Mouse (Mus musculus): ENCODE measurements around the gene Fut7. TPM values are rescaled to one million over a fixed set of nuclear protein-coding genes. Genes with fewer than 3 reads are reported as not detected.

Gene Fut7
- polyA plus RNA-seq, 1 experiment: not detected

DNA sequence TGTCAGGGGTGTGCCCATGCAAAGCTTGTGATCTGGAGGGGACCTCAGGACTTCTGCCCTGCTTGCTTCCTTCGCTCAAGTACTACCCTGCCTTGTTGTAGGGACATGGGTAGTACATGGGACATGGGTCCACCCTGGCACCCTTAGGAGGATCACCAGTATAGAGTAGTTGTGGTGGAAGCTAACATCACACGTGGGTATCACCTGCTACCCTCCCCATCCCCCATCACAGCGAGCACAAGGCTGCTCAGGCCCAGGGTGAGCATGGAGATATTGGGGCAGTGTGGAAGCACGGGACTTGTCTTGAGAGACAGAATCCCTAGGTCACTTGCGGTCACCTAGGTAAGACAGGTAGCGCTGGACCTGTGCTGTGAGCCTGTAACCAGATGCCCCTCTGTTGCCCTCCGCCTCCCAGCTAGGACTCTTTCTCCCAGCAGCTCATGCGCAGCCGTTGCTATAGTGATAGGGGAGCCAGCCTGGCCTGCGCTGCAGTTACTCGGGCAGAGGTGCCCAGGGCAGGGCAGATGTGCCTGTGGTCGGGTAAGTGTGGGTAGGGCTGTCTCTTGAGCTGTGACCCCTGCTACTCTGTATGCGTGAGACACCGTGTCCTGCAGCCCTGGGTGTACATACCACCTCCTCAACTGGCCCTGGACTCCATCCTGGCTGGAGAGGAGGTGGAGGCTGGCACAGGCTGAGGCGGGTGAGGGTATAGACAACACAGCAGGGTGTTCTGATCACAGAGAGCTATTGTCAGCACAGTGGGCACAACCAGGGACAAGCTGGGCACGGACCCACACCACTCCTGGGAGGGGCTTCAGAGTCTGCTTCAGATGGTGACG lies 7.5 kb downstream of the Fut7 start:
- peaks cover 36% of the 10 kb centered on the region for H3K4me1 ChIP-seq (ENCODE audit: control insufficient read depth, insufficient read depth, low read length)
- H3K27ac ChIP-seq (ENCODE audit: insufficient read depth, low read depth, low read length): no peak overlapping the region
- no peak for TF ChIP-seq CTCF (IDR thresholded peaks at IDR 0.05; ENCODE audit: insufficient read depth, low read depth, low read length)
- no peak for TF ChIP-seq POLR2A (IDR thresholded peaks at IDR 0.05; ENCODE audit: insufficient read depth, low read depth, low read length)
- WGBS: 48% methylated on average over 17 of the region's 17 CpGs
- H3K4me3 ChIP-seq (ENCODE audit: insufficient read depth, low read depth, low read length): peak overlapping the region; percentile 14; the same call in 1 of the 2 replicates

DNA sequence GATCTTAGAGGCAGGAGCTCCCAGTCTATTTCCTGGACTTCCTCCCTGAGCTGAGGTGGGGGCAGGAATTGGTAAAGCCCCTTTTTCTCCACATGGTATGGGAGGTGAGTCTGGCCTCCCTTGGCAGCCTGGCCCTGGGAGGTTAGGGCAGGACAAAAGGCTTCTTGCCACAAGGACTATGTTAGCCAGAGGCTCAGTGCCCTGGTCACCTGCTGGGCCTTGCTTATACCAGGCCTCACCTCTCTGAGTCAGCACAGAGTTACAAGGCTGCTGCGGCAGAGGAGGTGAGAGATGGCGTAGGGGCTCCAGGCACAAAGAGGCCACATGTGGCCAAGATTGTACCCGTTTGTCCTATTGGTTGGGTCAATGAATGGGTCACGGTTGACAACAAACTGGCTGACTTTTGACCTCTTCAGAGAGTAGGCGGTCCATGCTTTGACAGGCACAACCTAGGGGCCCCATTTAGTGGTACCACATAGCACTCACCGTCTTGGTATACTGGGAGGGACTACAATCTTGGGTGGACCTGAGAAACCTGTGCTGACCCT lies 8.3 kb downstream of the Fut7 start:
- no peak overlapping the region for H3K4me3 ChIP-seq (ENCODE audit: insufficient read depth, low read depth, low read length)
- H3K27ac ChIP-seq (ENCODE audit: insufficient read depth, low read depth, low read length): no peak overlapping the region

DNA sequence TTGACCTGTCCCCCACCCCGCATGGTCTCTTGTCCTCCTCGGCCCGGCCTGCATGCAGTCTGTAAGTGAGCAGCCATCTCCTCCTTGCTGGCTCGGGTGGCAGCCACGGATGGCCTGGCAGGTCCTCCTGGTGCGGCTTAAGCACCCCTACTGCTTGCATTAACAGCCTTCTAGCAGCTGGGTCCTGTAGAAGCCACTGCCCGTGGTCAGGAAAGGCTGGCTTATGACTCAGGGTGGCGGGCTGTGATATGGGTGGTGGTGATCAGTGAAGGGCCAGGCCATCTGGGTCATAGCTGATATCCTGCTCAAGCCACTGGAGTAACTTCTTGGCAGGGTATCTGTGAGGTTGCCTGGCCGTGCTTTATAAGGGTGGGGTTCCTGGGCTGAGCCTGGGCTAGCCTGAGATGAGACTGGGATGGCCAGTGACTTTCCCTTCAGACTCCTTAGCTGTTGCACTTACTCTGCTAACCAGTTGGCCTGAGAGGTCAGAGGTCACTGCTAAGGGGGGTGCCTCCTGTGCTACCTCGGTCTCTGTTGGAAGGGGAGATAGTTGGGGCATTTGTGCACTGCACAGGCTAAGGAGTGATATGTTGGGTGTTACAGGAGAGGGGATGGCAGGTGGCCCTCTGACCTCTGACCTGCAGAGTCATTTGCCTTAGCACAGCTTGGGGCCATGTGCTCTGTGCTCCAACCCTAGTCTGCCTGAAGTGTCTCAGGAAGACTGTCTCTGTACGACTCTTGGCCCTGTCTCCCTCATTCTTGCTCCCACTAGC lies 9.4 kb downstream of the Fut7 start:
- no peak for TF ChIP-seq CTCF (IDR thresholded peaks at IDR 0.05; ENCODE audit: insufficient read depth, low read depth, low read length)
- TF ChIP-seq POLR2A (IDR thresholded peaks at IDR 0.05; ENCODE audit: insufficient read depth, low read depth, low read length): no peak
- H3K4me1 ChIP-seq (ENCODE audit: control insufficient read depth, insufficient read depth, low read length): peaks cover 33% of the 10 kb centered on the region
- 86% methylated on average over 11 of the region's 11 CpGs for WGBS
- no peak overlapping the region for H3K27ac ChIP-seq (ENCODE audit: insufficient read depth, low read depth, low read length)
- H3K4me3 ChIP-seq (ENCODE audit: insufficient read depth, low read depth, low read length): no peak overlapping the region

More for the DNA sequence above, 8.3 kb downstream of the Fut7 start:
- 70% methylated on average over 6 of the region's 6 CpGs for WGBS
- H3K4me1 ChIP-seq (ENCODE audit: control insufficient read depth, insufficient read depth, low read length): peaks cover 36% of the 10 kb centered on the region
- TF ChIP-seq CTCF (IDR thresholded peaks at IDR 0.05; ENCODE audit: insufficient read depth, low read depth, low read length): no peak

DNA sequence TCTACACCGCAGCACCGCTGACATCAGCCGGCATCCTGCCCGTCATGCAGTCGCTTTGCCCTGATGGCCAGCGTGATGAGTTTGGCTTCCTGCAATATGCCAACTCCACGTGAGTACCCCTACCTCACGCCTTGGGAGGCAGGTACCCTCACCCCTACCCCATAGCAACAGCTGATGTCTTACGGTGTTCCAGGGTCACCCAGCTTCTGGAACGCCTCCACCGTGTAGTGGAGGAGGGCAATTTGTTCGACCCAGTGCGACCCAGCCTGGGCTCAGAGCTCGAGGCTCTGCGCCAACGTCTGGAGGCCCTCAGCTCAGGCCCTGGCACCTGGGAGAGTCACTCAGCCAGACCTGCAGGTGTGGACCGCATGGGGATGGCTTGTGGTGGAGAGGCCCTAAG lies 10.0 kb downstream of the Fut7 start:
- H3K4me3 ChIP-seq (ENCODE audit: insufficient read depth, low read depth, low read length): no peak overlapping the region
- WGBS: 90% methylated on average over 17 of the region's 17 CpGs
- TF ChIP-seq CTCF (IDR thresholded peaks at IDR 0.05; ENCODE audit: insufficient read depth, low read depth, low read length) (no peak), POLR2A (IDR thresholded peaks at IDR 0.05; ENCODE audit: insufficient read depth, low read depth, low read length) (no peak)
- H3K27ac ChIP-seq (ENCODE audit: insufficient read depth, low read depth, low read length): no peak overlapping the region
- H3K4me1 ChIP-seq (ENCODE audit: control insufficient read depth, insufficient read depth, low read length): peaks cover 33% of the 10 kb centered on the region

DNA sequence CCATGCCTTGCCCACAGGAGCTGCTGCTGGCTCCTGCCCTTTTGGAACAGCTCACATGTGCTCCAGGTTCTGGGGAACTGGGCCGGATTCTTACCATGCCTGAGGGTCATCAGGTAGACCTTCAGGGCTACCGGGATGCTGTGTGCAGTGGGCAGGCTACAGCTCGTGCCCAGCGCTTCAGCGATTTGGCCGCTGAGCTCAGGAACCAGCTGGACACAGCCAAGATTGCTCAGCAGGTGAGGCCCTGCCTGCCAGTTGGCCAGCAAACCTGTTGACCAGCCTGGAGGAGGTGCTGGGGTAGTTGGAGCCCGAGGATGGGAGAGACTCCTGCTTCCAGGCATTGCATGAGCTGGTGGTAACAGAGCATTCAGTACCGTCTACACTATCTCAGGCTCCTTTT lies 11.2 kb downstream of the Fut7 start:
- WGBS: 90% methylated on average over 8 of the region's 8 CpGs
- Histone ChIP-seq H3K27ac (ENCODE audit: insufficient read depth, low read depth, low read length) (no peak overlapping the region), H3K4me3 (ENCODE audit: insufficient read depth, low read depth, low read length) (no peak overlapping the region), H3K4me1 (ENCODE audit: control insufficient read depth, insufficient read depth, low read length) (peaks cover 31% of the 10 kb centered on the region)
- TF ChIP-seq CTCF (IDR thresholded peaks at IDR 0.05; ENCODE audit: insufficient read depth, low read depth, low read length) (no peak), POLR2A (IDR thresholded peaks at IDR 0.05; ENCODE audit: insufficient read depth, low read depth, low read length) (no peak)

DNA sequence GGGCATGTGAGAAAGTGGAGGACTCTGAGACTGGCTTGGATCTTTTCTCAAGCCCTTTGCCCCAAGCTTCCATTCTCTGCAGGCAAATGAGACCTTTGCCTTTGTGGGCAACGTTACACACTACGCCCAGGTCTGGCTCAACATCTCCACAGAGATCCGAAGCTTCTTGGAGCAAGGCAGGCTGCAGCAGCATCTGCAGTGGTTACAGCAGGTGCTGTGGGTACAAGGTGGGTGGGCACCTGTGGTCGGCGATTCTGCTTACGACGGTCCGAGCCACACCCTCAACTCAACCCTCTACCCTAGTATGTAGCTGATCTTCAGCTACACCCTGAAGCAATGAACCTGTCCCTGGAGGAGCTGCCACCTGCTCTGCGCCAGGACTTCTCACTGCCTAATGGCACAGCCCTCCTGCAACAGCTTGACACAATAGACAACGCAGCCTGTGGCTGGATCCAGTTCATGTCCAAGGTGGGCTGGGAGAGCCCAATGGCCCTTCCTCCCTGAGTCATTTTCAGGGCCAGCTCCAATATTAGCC lies 13.3 kb downstream of the Fut7 start:
- 95% methylated on average over 10 of the region's 10 CpGs for WGBS
- H3K4me1 ChIP-seq (ENCODE audit: control insufficient read depth, insufficient read depth, low read length): peaks cover 10% of the 10 kb centered on the region
- no peak overlapping the region for H3K27ac ChIP-seq (ENCODE audit: insufficient read depth, low read depth, low read length)
- no peak overlapping the region for H3K4me3 ChIP-seq (ENCODE audit: insufficient read depth, low read depth, low read length)
- TF ChIP-seq CTCF (IDR thresholded peaks at IDR 0.05; ENCODE audit: insufficient read depth, low read depth, low read length): no peak
- 0 out of 2 replicates have a peak, but pooled peaks have one; percentile 23 for TF ChIP-seq POLR2A (IDR thresholded peaks at IDR 0.05; ENCODE audit: insufficient read depth, low read depth, low read length)

DNA sequence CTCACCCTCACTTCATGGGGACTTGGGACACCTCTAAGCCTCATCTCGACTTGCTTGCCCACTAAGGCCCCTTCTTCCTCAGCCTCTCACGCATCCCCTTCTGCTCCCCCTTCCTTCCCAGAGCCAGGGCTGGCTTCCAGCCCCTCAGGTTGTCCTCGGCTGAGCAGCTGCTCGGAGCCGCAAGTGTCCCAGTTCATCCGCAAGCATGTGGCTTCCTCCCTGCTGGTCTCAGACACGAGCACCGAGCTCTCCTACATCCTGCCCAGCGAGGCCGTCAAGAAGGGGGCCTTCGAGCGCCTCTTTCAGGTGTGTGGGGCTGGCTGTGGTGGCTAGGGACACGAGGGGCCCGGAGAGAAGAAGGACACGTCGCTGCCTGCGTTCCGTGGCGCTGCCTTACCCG lies 18.0 kb downstream of the Fut7 start:
- Histone ChIP-seq H3K4me3 (ENCODE audit: insufficient read depth, low read depth, low read length) (no peak overlapping the region), H3K4me1 (ENCODE audit: control insufficient read depth, insufficient read depth, low read length) (no peaks in the 10 kb centered on the region), H3K27ac (ENCODE audit: insufficient read depth, low read depth, low read length) (no peak overlapping the region)
- TF ChIP-seq CTCF (IDR thresholded peaks at IDR 0.05; ENCODE audit: insufficient read depth, low read depth, low read length): no peak
- no peak for TF ChIP-seq POLR2A (IDR thresholded peaks at IDR 0.05; ENCODE audit: insufficient read depth, low read depth, low read length)
- WGBS: 85% methylated on average over 20 of the region's 20 CpGs

DNA sequence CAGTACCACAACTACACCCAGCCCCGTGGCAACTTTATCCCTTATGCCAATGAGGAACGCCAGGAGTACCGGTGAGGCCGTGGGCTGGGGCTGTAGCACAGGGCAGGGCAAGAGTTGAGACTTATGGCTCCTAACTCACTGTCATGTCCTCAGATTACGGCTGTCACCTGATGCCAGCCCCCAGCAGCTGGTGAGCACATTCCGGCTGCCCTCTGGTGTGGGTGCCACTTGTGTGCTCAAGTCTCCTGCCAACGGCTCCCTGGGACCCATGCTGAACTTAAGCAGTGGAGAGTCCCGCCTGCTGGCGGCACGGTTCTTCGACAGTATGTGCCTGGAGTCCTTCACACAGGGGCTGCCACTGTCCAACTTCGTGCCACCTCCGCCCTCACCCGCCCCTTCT lies 19.6 kb downstream of the Fut7 start:
- 90% methylated on average over 14 of the region's 14 CpGs for WGBS
- no peak for TF ChIP-seq CTCF (IDR thresholded peaks at IDR 0.05; ENCODE audit: insufficient read depth, low read depth, low read length)
- TF ChIP-seq POLR2A (IDR thresholded peaks at IDR 0.05; ENCODE audit: insufficient read depth, low read depth, low read length): no peak
- Histone ChIP-seq H3K27ac (ENCODE audit: insufficient read depth, low read depth, low read length) (no peak overlapping the region), H3K4me3 (ENCODE audit: insufficient read depth, low read depth, low read length) (no peak overlapping the region), H3K4me1 (ENCODE audit: control insufficient read depth, insufficient read depth, low read length) (no peaks in the 10 kb centered on the region)

Measured in olfactory bulb, adult 2 months (tissue).